Mouse (Mus musculus) kidney, postnatal 0 days (tissue): ENCODE results near the gene Gm7694. TPM values are rescaled to one million over a fixed set of nuclear protein-coding genes. Genes with fewer than 3 reads are reported as not detected.
A peak's percentile ranks its signal among the peaks of the same experiment; 100 is the strongest.

Experiments used
- ATAC-seq: fragments of 200-750 bp; cut with Nextera tagmentation; replicated peaks from 2 replicates; pipeline ENCODE4 v1.8.0; 2017; ENCODE audit warnings: low read depth, moderate number of reproducible peaks, moderate TSS enrichment, moderate library complexity; ENCODE audit not compliant: low FRiP score
- DNase-seq: peaks from one replicate; pipeline ENCODE4 v3.0.0-alpha.2; 2016; ENCODE audit warnings: low spot score
- H3K27ac ChIP-seq: fragments of 300-500 bp; sonication (generic); 2 replicates; pipeline ENCODE4 v1.5.1; 2014; ENCODE audit warnings: mild to moderate bottlenecking
- H3K27me3 ChIP-seq: fragments of 300-500 bp; sonication (generic); 2 replicates; pipeline ENCODE4 v1.6.1; 2014; ENCODE audit warnings: low read length, mixed read lengths; ENCODE audit not compliant: insufficient read depth
- H3K36me3 ChIP-seq: fragments of 300-500 bp; sonication (generic); 2 replicates; pipeline ENCODE4 v1.6.1; 2014; ENCODE audit warnings: low read length, mixed read lengths; ENCODE audit not compliant: insufficient read depth
- H3K4me1 ChIP-seq: fragments of 300-500 bp; sonication (generic); replicated peaks from 2 replicates; pipeline ENCODE4 v1.6.1; 2014; ENCODE audit warnings: antibody characterized with exemption, low read length, mixed read lengths; ENCODE audit not compliant: insufficient read depth
- H3K4me2 ChIP-seq: fragments of 300-500 bp; sonication (generic); 2 replicates; pipeline ENCODE4 v1.6.1; 2014; ENCODE audit warnings: mild to moderate bottlenecking, low read length, moderate library complexity, mixed read lengths
- H3K4me3 ChIP-seq: fragments of 300-500 bp; sonication (generic); replicated peaks from 2 replicates; pipeline ENCODE4 v1.5.1; 2014; ENCODE audit warnings: low read depth, low read length
- H3K9ac ChIP-seq: fragments of 300-500 bp; sonication (generic); 2 replicates; pipeline ENCODE4 v1.6.1; 2014; ENCODE audit warnings: low read depth, low read length
- H3K9me3 ChIP-seq: fragments of 300-500 bp; sonication (generic); replicated peaks from 2 replicates; pipeline ENCODE4 v1.6.1; 2016; ENCODE audit warnings: low read length, inconsistent platforms, mixed read lengths
- CTCF ChIP-seq: IDR thresholded peaks from 2 replicates; pipeline ENCODE4 v1.5.1; 2016; ENCODE audit warnings: antibody characterized with exemption, low read depth, mild to moderate bottlenecking, moderate library complexity
- WGBS: fragments of 180-500 bp; shearing (Covaris S2); extraction: QIAGEN DNeasy Blood & Tissue Kit; methylation state at CpG from one replicate; pipeline ENCODE4 v1.1.7; 2014; 5-methylcytosine and 5-hydroxymethylcytosine counted together
- polyA plus RNA-seq: library from polyadenylated mRNA; unstranded; fragments of >200 nt; fragmentation: Nextera tagmentation; extraction: Ambion mirVana; gene quantifications from 2 replicates; pipeline ENCODE4 v1.2.1, GENCODE M21; 2015

The Gm7694 gene
- polyA plus RNA-seq, 1 experiment from 2014 or later, result 5.6 TPM

DNA sequence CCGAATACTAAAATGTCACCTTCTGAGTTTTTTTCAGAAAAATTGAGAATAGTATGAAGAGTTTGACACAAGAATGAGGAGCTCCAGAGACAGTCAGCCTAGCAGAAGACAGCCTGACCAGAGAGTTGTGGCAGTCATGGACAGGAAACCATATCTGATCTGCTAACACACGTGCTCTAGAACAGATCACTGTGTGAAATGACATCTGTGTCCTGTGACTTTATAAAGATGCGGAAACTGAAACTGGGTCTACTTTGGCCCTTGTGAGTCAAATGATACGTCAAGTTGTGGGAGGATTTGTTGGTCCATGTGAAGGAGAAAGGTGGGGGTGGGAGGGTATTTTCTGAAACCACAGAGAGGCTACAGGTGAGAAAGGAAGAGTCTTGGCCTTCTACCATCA lies 35.4 kb downstream of the Gm7694 start:
- WGBS, result 58% methylated on average over 4 of the region's 4 CpGs

DNA sequence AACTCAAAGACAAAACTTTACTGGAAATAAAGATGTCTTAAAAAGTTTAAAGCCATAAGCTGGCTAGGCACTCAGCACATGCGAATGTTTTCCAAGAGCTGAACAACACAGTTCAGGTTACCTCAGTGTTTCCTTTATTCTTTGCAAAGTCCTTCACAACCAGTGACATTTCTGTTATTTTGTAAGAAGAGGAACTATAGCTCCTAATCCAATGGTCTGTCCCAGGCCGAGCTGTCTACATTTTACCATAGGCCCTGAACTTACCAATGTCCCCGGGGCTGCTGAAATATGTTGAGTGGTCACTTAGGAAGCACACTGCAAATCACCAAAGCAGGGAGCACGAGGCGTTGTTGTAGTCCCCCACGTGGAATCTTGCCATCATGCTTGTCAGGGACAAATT lies 35.9 kb downstream of the Gm7694 start:
- H3K9me3 ChIP-seq, result no peaks in the 10 kb centered on the region
- 75% methylated on average over 6 of the region's 6 CpGs for WGBS
- no peak for TF ChIP-seq CTCF

More for the DNA sequence above, 35.4 kb downstream of the Gm7694 start:
- H3K4me2 ChIP-seq, result no peak overlapping the region
- H3K9me3 ChIP-seq, result no peaks in the 10 kb centered on the region
- H3K4me3 ChIP-seq, result no peak overlapping the region
- ATAC-seq (no peak), DNase-seq (no peak)
- H3K9ac ChIP-seq, result no peak overlapping the region
- no peaks in the 10 kb centered on the region for H3K36me3 ChIP-seq
- H3K4me1 ChIP-seq, result no peaks in the 10 kb centered on the region
- TF ChIP-seq CTCF, result no peak
- no peak overlapping the region for H3K27ac ChIP-seq
- H3K27me3 ChIP-seq, result no peaks in the 10 kb centered on the region

DNA sequence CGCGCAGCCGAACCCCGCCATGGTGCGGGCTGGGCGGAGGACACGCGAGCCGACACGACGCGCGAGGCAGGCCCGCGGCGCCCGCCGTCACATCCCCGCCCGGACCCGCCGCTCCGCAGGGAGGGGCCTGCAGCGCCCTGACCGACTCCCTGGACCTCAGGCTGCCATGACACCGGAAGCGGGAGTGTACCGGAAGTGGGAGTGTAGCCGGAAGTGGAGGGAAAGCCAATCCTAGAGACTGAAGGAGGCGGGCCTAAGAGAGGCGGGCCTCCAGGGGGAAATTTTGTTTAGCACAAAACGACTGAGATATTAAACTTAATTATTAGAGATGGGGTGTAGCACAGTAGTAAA lies 50.6 kb downstream of the Gm7694 start:
- ATAC-seq (peak; percentile 97), DNase-seq (peak; percentile 94)
- 12% methylated on average over 32 of the region's 32 CpGs for WGBS
- Histone ChIP-seq H3K9me3 (no peaks in the 10 kb centered on the region), H3K36me3 (no peaks in the 10 kb centered on the region), H3K27me3 (no peaks in the 10 kb centered on the region), H3K27ac (peak overlapping the region; percentile 36; the same call in 1 of the 2 replicates), H3K9ac (peak overlapping the region; percentile 83), H3K4me2 (peak overlapping the region; percentile 68), H3K4me1 (no peaks in the 10 kb centered on the region), H3K4me3 (peak overlapping the region; percentile 60)
- no peak for TF ChIP-seq CTCF

More for the DNA sequence above, 35.9 kb downstream of the Gm7694 start:
- DNase-seq (no peak), ATAC-seq (no peak)
- Histone ChIP-seq H3K9ac (no peak overlapping the region), H3K27ac (no peak overlapping the region), H3K4me2 (no peak overlapping the region), H3K36me3 (no peaks in the 10 kb centered on the region), H3K4me1 (no peaks in the 10 kb centered on the region), H3K4me3 (no peak overlapping the region), H3K27me3 (no peaks in the 10 kb centered on the region)

DNA sequence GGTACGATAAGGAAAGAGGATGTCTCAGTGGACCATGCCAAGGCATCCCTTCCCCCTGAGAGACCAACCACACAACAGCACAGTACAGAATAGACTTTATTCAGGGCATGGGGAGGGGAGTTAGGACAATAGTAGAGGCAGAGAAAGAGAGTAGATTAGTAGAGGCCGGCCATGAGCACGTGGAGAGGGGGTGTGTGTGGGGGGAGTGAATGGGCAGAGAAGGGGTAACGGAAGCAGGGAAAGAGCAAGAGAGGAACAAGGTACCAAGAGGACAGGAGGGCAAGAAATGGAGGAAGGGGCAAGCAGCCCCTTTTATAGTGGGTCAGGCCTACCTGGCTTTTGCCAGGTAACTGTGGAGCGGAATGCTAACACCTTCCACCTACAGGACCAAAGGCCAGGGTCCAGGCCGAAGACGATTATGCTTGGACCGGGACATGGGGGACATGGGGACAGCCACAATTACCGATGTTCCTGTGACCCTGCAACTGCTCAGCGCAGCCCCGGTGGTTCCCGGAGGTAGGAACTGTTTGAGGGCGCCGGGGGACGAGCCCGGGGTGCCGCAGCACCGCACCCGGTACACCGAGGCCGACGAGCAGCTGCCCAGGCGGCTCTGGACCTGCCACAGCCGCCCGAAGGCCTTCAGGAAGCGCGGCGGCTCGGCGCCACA lies 51.1 kb downstream of the Gm7694 start:
- peak overlapping the region; percentile 68 for H3K4me2 ChIP-seq
- no peaks in the 10 kb centered on the region for H3K36me3 ChIP-seq
- no peak; the same call in none of the 2 replicates for ATAC-seq
- H3K4me3 ChIP-seq, result peak overlapping the region; percentile 60
- no peak for TF ChIP-seq CTCF
- no peaks in the 10 kb centered on the region for H3K9me3 ChIP-seq
- DNase-seq, result no peak
- H3K4me1 ChIP-seq, result no peaks in the 10 kb centered on the region
- no peaks in the 10 kb centered on the region for H3K27me3 ChIP-seq
- peak overlapping the region; percentile 36; the same call in 1 of the 2 replicates for H3K27ac ChIP-seq
- H3K9ac ChIP-seq, result peak overlapping the region; percentile 83
- WGBS, result 37% methylated on average over 27 of the region's 30 CpGs

Other genes with a start within 250 kb of the Gm7694 start
- 19.9 and 23.8 TPM in 2 replicates for gene Ddr2, start 195.6 kb downstream of the Gm7694 start, polyA plus RNA-seq
- gene Uap1, start 131.4 kb downstream of the Gm7694 start, polyA plus RNA-seq, result 53.0 and 53.6 TPM in 2 replicates
- gene Uhmk1, start 90.9 kb downstream of the Gm7694 start, polyA plus RNA-seq, result 6.6 and 7.0 TPM in 2 replicates
- not detected in 2 replicates for gene Sh2d1b2, start 73.6 kb downstream of the Gm7694 start, polyA plus RNA-seq
- gene Sh2d1b1, start 29.0 kb downstream of the Gm7694 start, polyA plus RNA-seq, result 0.17 and 0.20 TPM in 2 replicates
- gene Spata46, start 2.5 kb upstream of the Gm7694 start, polyA plus RNA-seq, result 0.62 and 1.0 TPM in 2 replicates